Mouse (Mus musculus): ENCODE data around the gene Dnajc15. TPM values are rescaled to one million over a fixed set of nuclear protein-coding genes. Genes with fewer than 3 reads are reported as not detected.
A peak's percentile ranks its signal among the peaks of the same experiment; 100 is the strongest.

Dnajc15 gene
- polyA plus RNA-seq, 1 experiment from 2014 or later = 70.2 TPM

GRCm38 (mm10) chr14:77848349-77848748 is 26.6 kb downstream of the Dnajc15 start:
- H3K9ac ChIP-seq (replicated peaks; ENCODE audit: low read depth) = no peak overlapping the region

DNA sequence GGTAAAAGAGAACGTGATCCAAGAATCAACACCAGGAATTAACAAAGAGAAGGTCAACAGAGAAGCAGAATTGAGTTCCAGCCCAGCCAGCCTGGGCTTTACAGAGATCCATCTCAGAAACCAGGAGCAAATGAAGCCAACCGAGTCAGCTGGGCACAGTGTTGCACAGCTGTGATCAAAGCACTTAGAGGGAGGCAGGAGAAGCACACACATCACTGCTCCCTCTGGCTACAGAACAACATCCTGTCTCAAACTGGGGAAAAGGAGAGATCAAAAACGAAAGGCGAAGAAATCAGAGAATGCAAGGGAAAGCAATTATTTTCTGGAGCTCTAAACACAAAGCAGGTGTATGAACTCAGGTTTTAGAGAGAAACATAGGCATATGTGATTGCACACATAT is 28.7 kb downstream of the Dnajc15 start:
- H3K4me1 ChIP-seq (ENCODE audit: insufficient read depth, low read depth, low read length) = no peaks in the 10 kb centered on the region; the same call in 1 of the 2 replicates
- TF ChIP-seq EP300 (IDR thresholded peaks at IDR 0.05) (no peak), CTCF (IDR thresholded peaks at IDR 0.05) (no peak)
- no peak overlapping the region for H3K4me2 ChIP-seq (replicated peaks; ENCODE audit: low read depth, low read length)
- no peaks in the 10 kb centered on the region for H3K9me3 ChIP-seq (ENCODE audit: low read length)
- H3K27me3 ChIP-seq (replicated peaks; ENCODE audit: insufficient read depth, low read length) = no peaks in the 10 kb centered on the region
- no peak overlapping the region for H3K9ac ChIP-seq (replicated peaks; ENCODE audit: low read depth)
- H3K36me3 ChIP-seq (ENCODE audit: insufficient read depth, low read length) = no peaks in the 10 kb centered on the region
- DNase-seq (ENCODE audit: low spot score) (no peak), ATAC-seq (no peak)
- no peak overlapping the region for H3K27ac ChIP-seq (ENCODE audit: low read length)
- 81% methylated on average over 4 of the region's 4 CpGs for WGBS
- no peak overlapping the region for H3K4me3 ChIP-seq (ENCODE audit: low read depth, low read length)

More at GRCm38 (mm10) chr14:77848349-77848748, 26.6 kb downstream of the Dnajc15 start:
- 91% methylated on average over 1 of the region's 1 CpGs for WGBS
- TF ChIP-seq EP300 (IDR thresholded peaks at IDR 0.05) = no peak
- TF ChIP-seq CTCF (IDR thresholded peaks at IDR 0.05) = no peak
- H3K4me1 ChIP-seq (ENCODE audit: insufficient read depth, low read depth, low read length) = no peaks in the 10 kb centered on the region; the same call in 1 of the 2 replicates
- DNase-seq (ENCODE audit: low spot score) (no peak), ATAC-seq (no peak)
- H3K36me3 ChIP-seq (ENCODE audit: insufficient read depth, low read length) = no peaks in the 10 kb centered on the region
- no peak overlapping the region for H3K27ac ChIP-seq (ENCODE audit: low read length)
- no peaks in the 10 kb centered on the region for H3K27me3 ChIP-seq (replicated peaks; ENCODE audit: insufficient read depth, low read length)
- no peak overlapping the region for H3K4me2 ChIP-seq (replicated peaks; ENCODE audit: low read depth, low read length)
- no peak overlapping the region for H3K4me3 ChIP-seq (ENCODE audit: low read depth, low read length)
- H3K9me3 ChIP-seq (ENCODE audit: low read length) = no peaks in the 10 kb centered on the region

- no peaks in the 10 kb centered on the region for H3K9me3 ChIP-seq (ENCODE audit: low read length)
- WGBS = 78% methylated on average over 1 of the region's 1 CpGs
- no peak overlapping the region for H3K27ac ChIP-seq (ENCODE audit: low read length)
- no peak overlapping the region for H3K9ac ChIP-seq (replicated peaks; ENCODE audit: low read depth)
- no peak overlapping the region for H3K4me2 ChIP-seq (replicated peaks; ENCODE audit: low read depth, low read length)
- TF ChIP-seq EP300 (IDR thresholded peaks at IDR 0.05) (no peak), CTCF (IDR thresholded peaks at IDR 0.05) (no peak)
- no peak for ATAC-seq
- no peak overlapping the region for H3K4me3 ChIP-seq (ENCODE audit: low read depth, low read length)
- H3K27me3 ChIP-seq (replicated peaks; ENCODE audit: insufficient read depth, low read length) = no peaks in the 10 kb centered on the region
- H3K4me1 ChIP-seq (ENCODE audit: insufficient read depth, low read depth, low read length) = no peaks in the 10 kb centered on the region; the same call in 1 of the 2 replicates
- DNase-seq (ENCODE audit: low spot score) = no peak
- H3K36me3 ChIP-seq (ENCODE audit: insufficient read depth, low read length) = no peaks in the 10 kb centered on the region
These were observed 29.4 kb downstream of the Dnajc15 start for GRCm38 (mm10) chr14:77845479-77845878.

- H3K36me3 ChIP-seq (ENCODE audit: insufficient read depth, low read length) = no peaks in the 10 kb centered on the region
- no peaks in the 10 kb centered on the region for H3K27me3 ChIP-seq (replicated peaks; ENCODE audit: insufficient read depth, low read length)
- DNase-seq (ENCODE audit: low spot score) (no peak), ATAC-seq (no peak)
- no peaks in the 10 kb centered on the region for H3K4me1 ChIP-seq (ENCODE audit: insufficient read depth, low read depth, low read length)
- no peak overlapping the region for H3K27ac ChIP-seq (ENCODE audit: low read length)
- TF ChIP-seq EP300 (IDR thresholded peaks at IDR 0.05) (no peak), CTCF (IDR thresholded peaks at IDR 0.05) (no peak)
- WGBS = 66% methylated on average over 6 of the region's 6 CpGs
- no peak overlapping the region for H3K4me3 ChIP-seq (ENCODE audit: low read depth, low read length)
- H3K9me3 ChIP-seq (ENCODE audit: low read length) = no peaks in the 10 kb centered on the region
- no peak overlapping the region for H3K4me2 ChIP-seq (replicated peaks; ENCODE audit: low read depth, low read length)
- H3K9ac ChIP-seq (replicated peaks; ENCODE audit: low read depth) = no peak overlapping the region
These were observed 34.4 kb downstream of the Dnajc15 start for GRCm38 (mm10) chr14:77840574-77840973.

GRCm38 (mm10) chr14:77840078-77840477 is 34.8 kb downstream of the Dnajc15 start:
- ATAC-seq (no peak), DNase-seq (ENCODE audit: low spot score) (no peak)
- Histone ChIP-seq H3K27ac (ENCODE audit: low read length) (no peak overlapping the region), H3K4me2 (replicated peaks; ENCODE audit: low read depth, low read length) (no peak overlapping the region), H3K9ac (replicated peaks; ENCODE audit: low read depth) (no peak overlapping the region), H3K27me3 (replicated peaks; ENCODE audit: insufficient read depth, low read length) (no peaks in the 10 kb centered on the region), H3K4me3 (ENCODE audit: low read depth, low read length) (no peak overlapping the region), H3K9me3 (ENCODE audit: low read length) (no peaks in the 10 kb centered on the region), H3K36me3 (ENCODE audit: insufficient read depth, low read length) (no peaks in the 10 kb centered on the region), H3K4me1 (ENCODE audit: insufficient read depth, low read depth, low read length) (no peaks in the 10 kb centered on the region)
- TF ChIP-seq CTCF (IDR thresholded peaks at IDR 0.05) (peak; percentile 28), EP300 (IDR thresholded peaks at IDR 0.05) (no peak)
- 86% methylated on average over 2 of the region's 2 CpGs for WGBS

DNA sequence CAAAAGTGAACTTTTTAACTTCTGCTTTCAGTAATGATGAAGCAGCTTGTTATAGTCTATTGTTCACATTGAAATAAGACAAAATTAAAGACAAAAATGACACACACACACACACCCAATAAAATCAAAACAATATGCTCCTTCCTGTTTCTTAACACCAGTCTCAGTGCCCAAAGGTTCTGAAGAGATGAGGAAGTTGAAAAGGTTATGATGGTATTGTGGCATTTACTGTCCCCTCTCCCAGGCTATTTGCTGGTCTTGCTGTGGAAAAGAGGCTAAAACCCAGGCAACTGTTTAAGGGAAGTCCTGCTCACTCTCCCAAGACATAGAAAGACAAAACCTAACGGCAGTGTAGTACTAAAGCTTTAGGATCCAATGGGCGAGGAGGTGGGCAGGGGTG is 38.1 kb downstream of the Dnajc15 start:
- no peak overlapping the region for H3K9ac ChIP-seq (replicated peaks; ENCODE audit: low read depth)
- H3K4me3 ChIP-seq (ENCODE audit: low read depth, low read length) = no peak overlapping the region
- 83% methylated on average over 2 of the region's 2 CpGs for WGBS
- no peaks in the 10 kb centered on the region for H3K27me3 ChIP-seq (replicated peaks; ENCODE audit: insufficient read depth, low read length)
- DNase-seq (ENCODE audit: low spot score) = peak; percentile 17
- no peak overlapping the region for H3K4me2 ChIP-seq (replicated peaks; ENCODE audit: low read depth, low read length)
- no peaks in the 10 kb centered on the region for H3K9me3 ChIP-seq (ENCODE audit: low read length)
- H3K4me1 ChIP-seq (ENCODE audit: insufficient read depth, low read depth, low read length) = no peaks in the 10 kb centered on the region
- H3K36me3 ChIP-seq (ENCODE audit: insufficient read depth, low read length) = no peaks in the 10 kb centered on the region
- no peak overlapping the region for H3K27ac ChIP-seq (ENCODE audit: low read length)
- ATAC-seq = no peak
- TF ChIP-seq EP300 (IDR thresholded peaks at IDR 0.05) = no peak

- no peak for TF ChIP-seq CTCF (IDR thresholded peaks at IDR 0.05)
- no peak for TF ChIP-seq EP300 (IDR thresholded peaks at IDR 0.05)
- no peak overlapping the region for H3K4me2 ChIP-seq (replicated peaks; ENCODE audit: low read depth, low read length)
- no peaks in the 10 kb centered on the region for H3K9me3 ChIP-seq (ENCODE audit: low read length)
- H3K27ac ChIP-seq (ENCODE audit: low read length) = no peak overlapping the region
- H3K4me1 ChIP-seq (ENCODE audit: insufficient read depth, low read depth, low read length) = no peaks in the 10 kb centered on the region
- DNase-seq (ENCODE audit: low spot score) (no peak), ATAC-seq (no peak)
- no peaks in the 10 kb centered on the region for H3K27me3 ChIP-seq (replicated peaks; ENCODE audit: insufficient read depth, low read length)
- no peak overlapping the region for H3K9ac ChIP-seq (replicated peaks; ENCODE audit: low read depth)
- H3K4me3 ChIP-seq (ENCODE audit: low read depth, low read length) = no peak overlapping the region
- H3K36me3 ChIP-seq (ENCODE audit: insufficient read depth, low read length) = no peaks in the 10 kb centered on the region
These were observed 42.6 kb downstream of the Dnajc15 start for GRCm38 (mm10) chr14:77832359-77832758.
